Mouse (Mus musculus): Measurements from ENCODE around the gene Inip. TPM values are rescaled to one million over a fixed set of nuclear protein-coding genes. Genes with fewer than 3 reads are reported as not detected.

The Inip gene
- polyA plus RNA-seq, 1 experiment from 2014 or later = 40.2 TPM

GRCm38 (mm10) chr4:59731544-59731943, 69.8 kb downstream of the Inip start:
- no peak for DNase-seq (ENCODE audit: low spot score)
- 94% methylated on average over 7 of the region's 7 CpGs for WGBS
- no peak for TF ChIP-seq CTCF (IDR thresholded peaks at IDR 0.05; ENCODE audit: low read depth)

DNA sequence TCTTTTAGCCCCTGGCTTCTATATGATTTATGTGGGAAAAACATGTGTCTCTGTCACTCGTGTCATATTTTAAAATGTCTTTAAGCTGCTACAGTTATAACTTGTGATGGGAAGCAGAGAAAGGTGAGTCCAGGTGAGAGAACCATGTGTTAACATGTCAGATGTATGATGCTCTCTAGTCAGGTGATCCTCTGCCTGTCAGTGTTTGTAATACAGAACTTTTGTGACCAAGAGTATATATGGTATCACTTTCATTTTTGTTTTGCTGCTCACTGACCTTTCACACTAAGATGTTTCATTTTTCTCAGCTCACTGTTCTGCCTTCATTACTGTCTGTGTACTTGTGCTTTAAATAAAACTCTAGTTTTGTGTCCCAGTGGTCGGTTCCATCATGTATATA, 72.5 kb downstream of the Inip start:
- Histone ChIP-seq H3K27me3 (ENCODE audit: insufficient read depth, low read length) (no peaks in the 10 kb centered on the region), H3K9ac (ENCODE audit: low read depth, low read length) (no peak overlapping the region), H3K4me2 (ENCODE audit: low read length) (no peak overlapping the region), H3K4me3 (replicated peaks; ENCODE audit: low read depth, low read length) (no peak overlapping the region), H3K9me3 (replicated peaks; ENCODE audit: low read length) (no peaks in the 10 kb centered on the region), H3K4me1 (replicated peaks; ENCODE audit: insufficient read depth, low read length) (no peaks in the 10 kb centered on the region), H3K36me3 (ENCODE audit: insufficient read depth, low read length) (no peaks in the 10 kb centered on the region), H3K27ac (no peak overlapping the region)
- ATAC-seq (replicated peaks; ENCODE audit: low FRiP score, low read depth) (no peak), DNase-seq (ENCODE audit: low spot score) (no peak)
- WGBS = 78% methylated on average over 2 of the region's 2 CpGs
- TF ChIP-seq CTCF (IDR thresholded peaks at IDR 0.05; ENCODE audit: low read depth) = no peak

More at GRCm38 (mm10) chr4:59731544-59731943, 69.8 kb downstream of the Inip start:
- Histone ChIP-seq H3K4me2 (ENCODE audit: low read length) (no peak overlapping the region), H3K36me3 (ENCODE audit: insufficient read depth, low read length) (no peaks in the 10 kb centered on the region), H3K27ac (no peak overlapping the region), H3K4me1 (replicated peaks; ENCODE audit: insufficient read depth, low read length) (no peaks in the 10 kb centered on the region), H3K27me3 (ENCODE audit: insufficient read depth, low read length) (no peaks in the 10 kb centered on the region), H3K9ac (ENCODE audit: low read depth, low read length) (no peak overlapping the region), H3K4me3 (replicated peaks; ENCODE audit: low read depth, low read length) (no peak overlapping the region), H3K9me3 (replicated peaks; ENCODE audit: low read length) (no peaks in the 10 kb centered on the region)
- ATAC-seq (replicated peaks; ENCODE audit: low FRiP score, low read depth) = no peak

GRCm38 (mm10) chr4:59727878-59728261, 73.5 kb downstream of the Inip start:
- H3K27me3 ChIP-seq (ENCODE audit: insufficient read depth, low read length) = no peaks in the 10 kb centered on the region
- ATAC-seq (replicated peaks; ENCODE audit: low FRiP score, low read depth) = no peak
- no peak overlapping the region for H3K4me2 ChIP-seq (ENCODE audit: low read length)
- 43% methylated on average over 9 of the region's 9 CpGs for WGBS
- H3K4me1 ChIP-seq (replicated peaks; ENCODE audit: insufficient read depth, low read length) = no peaks in the 10 kb centered on the region
- TF ChIP-seq CTCF (IDR thresholded peaks at IDR 0.05; ENCODE audit: low read depth) = no peak
- H3K9ac ChIP-seq (ENCODE audit: low read depth, low read length) = no peak overlapping the region
- H3K9me3 ChIP-seq (replicated peaks; ENCODE audit: low read length) = no peaks in the 10 kb centered on the region
- no peak for DNase-seq (ENCODE audit: low spot score)
- no peaks in the 10 kb centered on the region for H3K36me3 ChIP-seq (ENCODE audit: insufficient read depth, low read length)
- H3K4me3 ChIP-seq (replicated peaks; ENCODE audit: low read depth, low read length) = no peak overlapping the region
- H3K27ac ChIP-seq = no peak overlapping the region

DNA sequence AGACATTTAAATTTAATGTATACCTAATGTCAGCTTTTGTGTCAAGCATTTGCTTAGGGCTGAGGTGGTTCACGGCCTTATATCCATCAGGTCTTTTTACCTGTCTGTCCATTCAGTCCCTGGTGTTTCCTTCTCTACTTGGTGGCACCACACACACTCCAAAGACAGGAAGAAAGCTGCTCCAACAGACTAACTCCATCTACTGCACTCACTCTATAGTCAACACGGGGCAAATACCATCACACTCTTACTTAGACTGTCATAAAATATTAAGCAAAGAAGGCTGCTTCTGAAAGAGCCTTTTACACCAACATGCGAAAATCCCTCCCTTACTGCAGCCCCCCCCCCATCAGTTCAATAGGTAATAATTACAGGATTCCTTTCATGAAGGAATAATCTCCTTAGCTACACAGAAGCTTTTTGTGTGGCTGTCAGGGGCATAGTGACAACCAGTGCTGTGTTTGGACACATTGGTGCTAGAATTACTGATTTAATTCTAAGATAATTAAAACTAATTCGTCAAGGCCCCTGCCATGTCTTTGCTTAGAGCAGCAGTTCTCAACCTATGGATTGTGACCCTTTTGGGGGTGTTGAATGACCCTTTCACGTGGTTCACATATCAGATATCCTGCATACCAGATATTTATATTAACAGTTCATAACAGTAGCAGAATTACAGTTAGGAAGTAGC, 74.1 kb downstream of the Inip start:
- H3K9ac ChIP-seq (ENCODE audit: low read depth, low read length) = no peak overlapping the region
- H3K4me3 ChIP-seq (replicated peaks; ENCODE audit: low read depth, low read length) = no peak overlapping the region
- H3K27ac ChIP-seq = no peak overlapping the region
- H3K4me1 ChIP-seq (replicated peaks; ENCODE audit: insufficient read depth, low read length) = no peaks in the 10 kb centered on the region
- H3K9me3 ChIP-seq (replicated peaks; ENCODE audit: low read length) = no peaks in the 10 kb centered on the region
- H3K4me2 ChIP-seq (ENCODE audit: low read length) = no peak overlapping the region
- DNase-seq (ENCODE audit: low spot score) (no peak), ATAC-seq (replicated peaks; ENCODE audit: low FRiP score, low read depth) (no peak)
- no peak for TF ChIP-seq CTCF (IDR thresholded peaks at IDR 0.05; ENCODE audit: low read depth)
- no peaks in the 10 kb centered on the region for H3K27me3 ChIP-seq (ENCODE audit: insufficient read depth, low read length)
- WGBS = 56% methylated on average over 5 of the region's 5 CpGs
- no peaks in the 10 kb centered on the region for H3K36me3 ChIP-seq (ENCODE audit: insufficient read depth, low read length)

GRCm38 (mm10) chr4:59726501-59726900, 74.9 kb downstream of the Inip start:
- DNase-seq (ENCODE audit: low spot score) = no peak
- Histone ChIP-seq H3K36me3 (ENCODE audit: insufficient read depth, low read length) (no peaks in the 10 kb centered on the region), H3K4me2 (ENCODE audit: low read length) (no peak overlapping the region), H3K4me3 (replicated peaks; ENCODE audit: low read depth, low read length) (no peak overlapping the region), H3K27me3 (ENCODE audit: insufficient read depth, low read length) (no peaks in the 10 kb centered on the region), H3K4me1 (replicated peaks; ENCODE audit: insufficient read depth, low read length) (no peaks in the 10 kb centered on the region), H3K9ac (ENCODE audit: low read depth, low read length) (no peak overlapping the region), H3K27ac (no peak overlapping the region), H3K9me3 (replicated peaks; ENCODE audit: low read length) (no peaks in the 10 kb centered on the region)
- TF ChIP-seq CTCF (IDR thresholded peaks at IDR 0.05; ENCODE audit: low read depth) = no peak
- ATAC-seq (replicated peaks; ENCODE audit: low FRiP score, low read depth) = no peak
- WGBS = 76% methylated on average over 12 of the region's 12 CpGs

- TF ChIP-seq CTCF (IDR thresholded peaks at IDR 0.05; ENCODE audit: low read depth) = no peak
- H3K27me3 ChIP-seq (ENCODE audit: insufficient read depth, low read length) = no peaks in the 10 kb centered on the region
- H3K36me3 ChIP-seq (ENCODE audit: insufficient read depth, low read length) = no peaks in the 10 kb centered on the region
- H3K4me2 ChIP-seq (ENCODE audit: low read length) = no peak overlapping the region
- ATAC-seq (replicated peaks; ENCODE audit: low FRiP score, low read depth) (no peak), DNase-seq (ENCODE audit: low spot score) (no peak)
- no peaks in the 10 kb centered on the region for H3K4me1 ChIP-seq (replicated peaks; ENCODE audit: insufficient read depth, low read length)
- H3K4me3 ChIP-seq (replicated peaks; ENCODE audit: low read depth, low read length) = no peak overlapping the region
- WGBS = 86% methylated on average over 4 of the region's 4 CpGs
- no peak overlapping the region for H3K27ac ChIP-seq
- H3K9me3 ChIP-seq (replicated peaks; ENCODE audit: low read length) = no peaks in the 10 kb centered on the region
- no peak overlapping the region for H3K9ac ChIP-seq (ENCODE audit: low read depth, low read length)
These were observed 75.8 kb downstream of the Inip start for GRCm38 (mm10) chr4:59725579-59725978.

DNA sequence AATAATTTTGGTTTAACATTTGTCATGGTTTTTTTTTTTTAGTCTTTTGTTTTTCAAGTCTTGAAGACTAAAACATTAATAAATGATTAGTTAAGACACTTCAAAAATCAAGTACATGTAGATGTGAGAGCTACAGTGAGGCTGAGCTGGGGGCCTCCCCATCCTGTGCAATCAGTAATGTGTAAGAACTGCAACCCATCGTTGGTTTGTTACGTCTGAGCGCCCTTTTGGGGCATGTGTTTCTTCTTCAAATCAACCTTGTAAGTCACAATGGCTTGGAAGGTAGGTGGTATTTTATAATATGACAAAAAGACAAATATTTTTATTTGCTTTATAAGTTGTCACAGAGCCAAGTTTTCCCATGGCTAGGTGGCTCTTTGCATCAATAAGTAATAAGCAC, 79.6 kb downstream of the Inip start:
- Histone ChIP-seq H3K9ac (ENCODE audit: low read depth, low read length) (no peak overlapping the region), H3K27ac (no peak overlapping the region), H3K4me3 (replicated peaks; ENCODE audit: low read depth, low read length) (no peak overlapping the region), H3K4me2 (ENCODE audit: low read length) (no peak overlapping the region), H3K9me3 (replicated peaks; ENCODE audit: low read length) (no peaks in the 10 kb centered on the region), H3K27me3 (ENCODE audit: insufficient read depth, low read length) (no peaks in the 10 kb centered on the region), H3K4me1 (replicated peaks; ENCODE audit: insufficient read depth, low read length) (peaks cover 12% of the 10 kb centered on the region), H3K36me3 (ENCODE audit: insufficient read depth, low read length) (no peaks in the 10 kb centered on the region; the same call in 1 of the 2 replicates)
- no peak for DNase-seq (ENCODE audit: low spot score)
- no peak for TF ChIP-seq CTCF (IDR thresholded peaks at IDR 0.05; ENCODE audit: low read depth)
- ATAC-seq (replicated peaks; ENCODE audit: low FRiP score, low read depth) = no peak
- 51% methylated on average over 3 of the region's 3 CpGs for WGBS

Other genes with a start within 250 kb of the Inip start
- gene Hsdl2, start 220.0 kb downstream of the Inip start, polyA plus RNA-seq (2015; fragmentation: Nextera tagmentation; extraction: Ambion mirVana) = 40.4 and 46.6 TPM in 2 replicates
- gene E130308A19Rik, start 175.4 kb downstream of the Inip start, polyA plus RNA-seq (2015; fragmentation: Nextera tagmentation; extraction: Ambion mirVana) = 29.0 and 30.7 TPM in 2 replicates
- 6.0 and 7.0 TPM in 2 replicates for gene Snx30, start 4.3 kb upstream of the Inip start, polyA plus RNA-seq (2015; fragmentation: Nextera tagmentation; extraction: Ambion mirVana)
- 0.08 and 0.24 TPM in 2 replicates for gene Slc46a2, start 113.5 kb upstream of the Inip start, polyA plus RNA-seq (2015; fragmentation: Nextera tagmentation; extraction: Ambion mirVana)
- gene Mup4, start 159.1 kb upstream of the Inip start, polyA plus RNA-seq (2015; fragmentation: Nextera tagmentation; extraction: Ambion mirVana) = not detected in 2 replicates
- gene Mup6, start 162.7 kb upstream of the Inip start, polyA plus RNA-seq (2015; fragmentation: Nextera tagmentation; extraction: Ambion mirVana) = not detected in 2 replicates